Mouse (Mus musculus) intestine, embryonic 15.5 days (tissue): ENCODE data around the gene Hcn3. TPM values are rescaled to one million over a fixed set of nuclear protein-coding genes. Genes with fewer than 3 reads are reported as not detected.
"Not testable (repeated sequence)": the region's sequence is repeated elsewhere in the genome, so short reads cannot be mapped to it uniquely, and the experiment has no call there.

Source experiments
- ATAC-seq: fragments of 200-750 bp; cut with Nextera tagmentation; 2 replicates; pipeline ENCODE4 v1.8.0; 2017; ENCODE audit warnings: moderate TSS enrichment, moderate library complexity
- H3K27ac ChIP-seq: fragments of 300-500 bp; sonication (generic); 2 replicates; pipeline ENCODE4 v1.5.1; 2015; ENCODE audit warnings: mild to moderate bottlenecking, inconsistent platforms
- H3K27me3 ChIP-seq: fragments of 300-500 bp; sonication (generic); replicated peaks from 2 replicates; pipeline ENCODE4 v1.6.1; 2015; ENCODE audit warnings: inconsistent platforms
- H3K36me3 ChIP-seq: fragments of 300-500 bp; sonication (generic); 2 replicates; pipeline ENCODE4 v1.6.1; 2015; ENCODE audit warnings: inconsistent platforms
- H3K4me1 ChIP-seq: fragments of 300-500 bp; sonication (generic); replicated peaks from 2 replicates; pipeline ENCODE4 v1.6.1; 2015; ENCODE audit warnings: inconsistent platforms
- H3K4me2 ChIP-seq: fragments of 300-500 bp; sonication (generic); replicated peaks from 2 replicates; pipeline ENCODE4 v1.6.1; 2015; ENCODE audit warnings: mild to moderate bottlenecking, inconsistent platforms
- H3K4me3 ChIP-seq: fragments of 300-500 bp; sonication (generic); replicated peaks from 2 replicates; pipeline ENCODE4 v1.5.1; 2015; ENCODE audit warnings: inconsistent platforms
- H3K9ac ChIP-seq: fragments of 300-500 bp; sonication (generic); 2 replicates; pipeline ENCODE4 v1.6.1; 2015; ENCODE audit warnings: inconsistent platforms
- H3K9me3 ChIP-seq: fragments of 300-500 bp; sonication (generic); 2 replicates; pipeline ENCODE4 v1.6.1; 2016; ENCODE audit warnings: inconsistent platforms
- WGBS: fragments of 180-500 bp; shearing (Covaris S2); methylation state at CpG from one replicate; pipeline ENCODE4 v1.1.7; 2015; 5-methylcytosine and 5-hydroxymethylcytosine counted together
- polyA plus RNA-seq: library from polyadenylated mRNA; unstranded; fragments of >200 nt; fragmentation: Nextera tagmentation; extraction: Ambion mirVana; gene quantifications from 2 replicates; pipeline ENCODE4 v1.2.1, GENCODE M21; 2015

Gene Hcn3
- polyA plus RNA-seq, 1 experiment from 2014 or later = 2.6 TPM

- H3K9ac ChIP-seq = peak within 1 kb of the TSS; percentile 82
- peak; percentile 96 for ATAC-seq
- H3K27ac ChIP-seq = peak within 1 kb of the TSS; percentile 79
- no peaks in the 10 kb centered on the region for H3K9me3 ChIP-seq
- peak within 1 kb of the TSS; percentile 82 for H3K4me2 ChIP-seq
- H3K4me1 ChIP-seq = peaks cover 9% of the 10 kb centered on the region
- peaks cover 53% of the 10 kb centered on the region for H3K36me3 ChIP-seq
- H3K27me3 ChIP-seq = no peaks in the 10 kb centered on the region
- WGBS = under 1% methylated on average over 43 of the region's 43 CpGs
- H3K4me3 ChIP-seq = peak within 1 kb of the TSS; percentile 72
These were observed 17.5 kb upstream of the Hcn3 start, which contains the start of gene Scamp3 for GRCm38 (mm10) chr3:89177242-89178106. TSS of gene Scamp3 (plus strand) at chr3:89177473.

- 85% methylated on average over 7 of the region's 7 CpGs for WGBS
- Histone ChIP-seq H3K4me2 (no peak overlapping the region), H3K9ac (no peak overlapping the region), H3K4me3 (no peak overlapping the region), H3K27ac (0 out of 2 replicates have a peak overlapping the region, but pooled peaks have one; percentile 24), H3K36me3 (peaks cover 47% of the 10 kb centered on the region), H3K9me3 (no peaks in the 10 kb centered on the region), H3K27me3 (no peaks in the 10 kb centered on the region), H3K4me1 (peaks cover 6% of the 10 kb centered on the region)
- ATAC-seq = peak; percentile 3; the same call in 1 of the 2 replicates
These were observed 16.4 kb upstream of the Hcn3 start for GRCm38 (mm10) chr3:89176421-89176820.

DNA sequence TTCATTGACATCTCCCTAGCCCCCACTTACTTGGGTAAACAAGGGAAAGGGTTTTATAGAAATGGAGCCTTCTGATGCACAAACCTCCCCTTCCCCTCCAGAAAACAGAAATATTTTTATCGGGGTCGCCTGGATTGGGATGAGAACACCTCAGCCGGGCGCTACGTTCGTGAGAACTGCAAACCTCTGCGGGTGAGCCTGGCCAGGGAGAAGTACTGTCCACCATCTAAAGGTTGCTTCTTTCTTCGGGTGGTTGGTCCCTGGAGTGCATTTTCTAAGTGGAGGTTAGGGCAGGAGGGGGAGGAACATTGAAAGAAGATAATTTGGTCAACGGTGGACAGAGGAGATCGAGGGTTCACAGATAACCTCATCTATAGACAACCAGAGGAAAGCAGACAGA, 15.5 kb upstream of the Hcn3 start:
- H3K36me3 ChIP-seq = peaks cover 44% of the 10 kb centered on the region
- H3K4me1 ChIP-seq = peaks cover 6% of the 10 kb centered on the region
- no peaks in the 10 kb centered on the region for H3K27me3 ChIP-seq
- no peak overlapping the region for H3K9ac ChIP-seq
- H3K4me3 ChIP-seq = no peak overlapping the region
- no peak for ATAC-seq
- no peak overlapping the region for H3K4me2 ChIP-seq
- H3K27ac ChIP-seq = no peak overlapping the region
- 89% methylated on average over 10 of the region's 10 CpGs for WGBS
- no peaks in the 10 kb centered on the region for H3K9me3 ChIP-seq

- peaks cover 6% of the 10 kb centered on the region for H3K4me1 ChIP-seq
- H3K4me3 ChIP-seq = no peak overlapping the region
- no peak overlapping the region for H3K27ac ChIP-seq
- H3K36me3 ChIP-seq = peaks cover 48% of the 10 kb centered on the region
- H3K4me2 ChIP-seq = no peak overlapping the region
- no peaks in the 10 kb centered on the region for H3K9me3 ChIP-seq
- no peaks in the 10 kb centered on the region for H3K27me3 ChIP-seq
- WGBS = 87% methylated on average over 11 of the region's 11 CpGs
- ATAC-seq = no peak
- no peak overlapping the region for H3K9ac ChIP-seq
These were observed 14.8 kb upstream of the Hcn3 start for GRCm38 (mm10) chr3:89174844-89175243.

DNA sequence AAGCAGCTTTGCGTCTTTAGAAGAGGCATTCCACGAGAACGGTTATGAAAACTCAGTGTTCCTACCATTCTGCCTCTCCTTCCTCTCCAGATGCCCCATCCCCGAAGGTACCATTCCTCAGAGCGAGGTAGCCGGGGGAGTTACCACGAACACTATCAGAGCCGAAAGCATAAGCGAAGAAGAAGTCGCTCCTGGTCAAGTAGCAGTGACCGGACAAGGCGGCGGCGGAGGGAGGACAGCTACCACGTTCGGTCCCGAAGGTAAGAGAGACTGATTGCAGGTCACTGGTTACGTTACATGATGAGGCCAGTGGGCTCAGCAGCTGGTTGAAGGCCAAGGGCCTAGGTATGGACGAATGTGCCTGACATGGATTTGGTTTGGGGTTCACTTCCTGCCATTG, 6.9 kb upstream of the Hcn3 start:
- Histone ChIP-seq H3K27me3 (no peaks in the 10 kb centered on the region), H3K9me3 (no peaks in the 10 kb centered on the region), H3K4me2 (no peak overlapping the region), H3K36me3 (peaks cover 32% of the 10 kb centered on the region), H3K4me3 (no peak overlapping the region), H3K4me1 (peaks cover 16% of the 10 kb centered on the region), H3K9ac (no peak overlapping the region), H3K27ac (no peak overlapping the region)
- 94% methylated on average over 19 of the region's 19 CpGs for WGBS
- ATAC-seq = no peak

GRCm38 (mm10) chr3:89165268-89165870, 5.4 kb upstream of the Hcn3 start:
- no peaks in the 10 kb centered on the region for H3K27me3 ChIP-seq
- peak overlapping the region; percentile 98 for H3K9ac ChIP-seq
- peaks cover 27% of the 10 kb centered on the region for H3K36me3 ChIP-seq
- no peaks in the 10 kb centered on the region for H3K9me3 ChIP-seq
- peaks cover 17% of the 10 kb centered on the region for H3K4me1 ChIP-seq
- WGBS = 14% methylated on average over 12 of the region's 12 CpGs
- peak overlapping the region; percentile 91 for H3K4me3 ChIP-seq
- H3K4me2 ChIP-seq = peak overlapping the region; percentile 69
- no peak for ATAC-seq
- peak overlapping the region; percentile 97 for H3K27ac ChIP-seq

DNA sequence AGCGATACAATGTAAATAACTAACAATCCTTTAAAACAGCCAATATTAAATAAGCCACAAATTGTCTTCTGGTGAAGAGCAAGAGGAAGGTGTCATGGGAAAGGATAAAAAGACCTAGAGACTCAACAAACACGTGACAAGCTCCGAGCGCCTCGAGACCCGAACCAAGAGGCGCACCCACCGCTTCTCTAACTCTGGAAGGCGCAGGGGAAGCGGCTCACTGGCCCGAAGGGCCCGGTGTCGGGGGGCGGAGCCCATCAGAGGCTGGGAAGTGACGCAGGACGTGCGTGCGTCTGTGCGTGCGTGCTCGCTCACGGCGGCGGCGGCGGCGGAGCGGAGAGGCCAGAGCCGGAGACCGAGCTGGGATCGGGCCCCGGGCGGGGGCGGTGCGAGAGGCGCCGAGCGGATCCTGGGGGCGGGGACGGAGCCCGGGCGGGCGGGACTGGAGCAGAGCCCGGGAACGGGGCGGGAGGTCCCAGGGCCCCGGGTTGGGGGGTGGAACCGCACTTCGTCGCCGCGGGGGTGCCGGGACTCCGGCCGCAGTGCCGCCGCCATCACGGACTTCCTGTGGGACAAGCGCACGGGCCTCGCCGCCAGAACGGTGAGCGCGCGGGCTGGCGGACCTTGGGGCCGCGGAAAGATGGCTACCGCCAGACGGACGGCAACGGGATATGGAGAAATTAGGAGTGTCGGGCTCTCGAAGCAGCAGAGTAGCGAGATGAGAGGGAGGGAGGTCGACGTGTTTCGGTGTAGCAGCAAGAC, 4.7 kb upstream of the Hcn3 start, which contains the start of gene Clk2:
Clk2 (plus strand) TSS at position 290 of the 762 bp plus-strand sequence.
- Histone ChIP-seq H3K9me3 (no peaks in the 10 kb centered on the region), H3K4me1 (peaks cover 24% of the 10 kb centered on the region), H3K9ac (peak within 1 kb of the TSS; percentile 98), H3K27me3 (no peaks in the 10 kb centered on the region), H3K36me3 (peaks cover 20% of the 10 kb centered on the region), H3K4me2 (peak within 1 kb of the TSS; percentile 69), H3K4me3 (peak within 1 kb of the TSS; percentile 91), H3K27ac (peak within 1 kb of the TSS; percentile 97)
- WGBS = under 1% methylated on average over 74 of the region's 79 CpGs
- peak; percentile 99 for ATAC-seq

DNA sequence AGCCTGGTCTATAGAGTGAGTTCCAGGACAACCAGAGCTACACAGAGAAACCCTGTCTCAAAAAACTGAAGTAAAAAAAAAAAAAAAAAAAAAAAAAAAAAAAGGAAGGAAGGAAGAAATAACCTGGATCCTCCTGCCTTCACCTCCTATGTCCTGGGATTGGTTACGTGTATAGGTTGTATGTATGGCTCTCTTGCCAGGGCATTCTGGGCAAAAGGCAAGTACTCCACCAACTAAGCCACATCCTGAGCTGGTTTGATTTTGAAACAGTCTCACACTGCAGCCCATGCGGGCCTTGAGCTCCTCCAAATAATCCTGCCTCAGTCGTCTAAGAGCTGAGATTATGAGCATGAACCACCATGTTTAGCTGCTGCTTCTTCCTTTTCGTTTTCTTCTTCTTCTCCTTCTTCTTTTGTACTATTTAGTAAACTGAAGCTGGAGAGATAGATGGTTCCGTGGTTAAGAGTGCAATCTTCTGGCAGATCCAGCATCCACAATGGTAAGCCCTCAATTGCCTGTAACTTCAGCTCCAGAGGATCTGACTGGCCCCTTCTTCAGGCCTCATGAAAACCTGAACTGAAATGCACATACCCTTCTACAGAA, 3.7 kb upstream of the Hcn3 start:
- peak overlapping the region; percentile 98; the same call in 1 of the 2 replicates for H3K9ac ChIP-seq

DNA sequence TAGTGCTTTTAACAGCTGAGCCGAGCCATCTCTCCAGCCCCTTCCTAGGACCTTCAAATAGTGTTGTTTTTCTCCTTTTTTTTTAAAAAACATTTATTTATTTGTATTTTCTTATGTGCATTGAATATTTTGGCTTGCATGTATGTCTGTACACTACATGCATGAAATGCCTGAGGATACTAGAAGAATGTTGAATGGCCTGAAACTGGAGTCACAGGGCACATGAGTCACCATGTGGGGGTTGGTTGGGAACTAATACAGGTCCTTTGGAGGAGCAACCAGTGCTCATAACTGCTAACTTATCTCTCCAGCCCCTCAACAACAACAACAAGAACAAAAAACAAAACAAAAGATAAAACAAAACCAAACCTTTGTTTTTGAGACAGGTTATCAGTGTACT, 3.1 kb upstream of the Hcn3 start:
- no peak for ATAC-seq
- Histone ChIP-seq H3K27me3 (no peaks in the 10 kb centered on the region), H3K27ac (no peak overlapping the region), H3K9ac (no peak overlapping the region), H3K4me1 (peaks cover 31% of the 10 kb centered on the region), H3K4me3 (no peak overlapping the region), H3K9me3 (no peaks in the 10 kb centered on the region), H3K4me2 (no peak overlapping the region), H3K36me3 (peaks cover 5% of the 10 kb centered on the region; the same call in 1 of the 2 replicates)
- 87% methylated on average over 1 of the region's 1 CpGs for WGBS

More for the DNA sequence above, 3.7 kb upstream of the Hcn3 start:
- Histone ChIP-seq H3K27ac (0 out of 2 replicates have a peak overlapping the region, but pooled peaks have one; percentile 97), H3K4me3 (peak overlapping the region; percentile 91; the same call in 1 of the 2 replicates), H3K9me3 (no peaks in the 10 kb centered on the region), H3K4me2 (peak overlapping the region; percentile 69), H3K36me3 (peaks cover 11% of the 10 kb centered on the region), H3K27me3 (no peaks in the 10 kb centered on the region), H3K4me1 (peaks cover 29% of the 10 kb centered on the region)
- WGBS = 71% methylated on average over 5 of the region's 5 CpGs
- ATAC-seq = no peak

- Histone ChIP-seq H3K27me3 (no peaks in the 10 kb centered on the region), H3K9ac (no peak overlapping the region), H3K9me3 (no peaks in the 10 kb centered on the region), H3K4me2 (no peak overlapping the region), H3K27ac (no peak overlapping the region), H3K4me1 (peaks cover 31% of the 10 kb centered on the region), H3K36me3 (no peaks in the 10 kb centered on the region), H3K4me3 (no peak overlapping the region)
- ATAC-seq = no peak
- 78% methylated on average over 4 of the region's 4 CpGs for WGBS
These were observed 1.8 kb upstream of the Hcn3 start for GRCm38 (mm10) chr3:89161786-89162185.

- H3K36me3 ChIP-seq, H3K4me3 ChIP-seq, ATAC-seq, H3K4me2 ChIP-seq, H3K9ac ChIP-seq, H3K27ac ChIP-seq, H3K27me3 ChIP-seq, H3K9me3 ChIP-seq: not testable (repeated sequence)
- H3K4me1 ChIP-seq = peaks cover 28% of the 10 kb centered on the region
These were observed 1.2 kb upstream of the Hcn3 start for GRCm38 (mm10) chr3:89161207-89161606.
